Mouse (Mus musculus) MEL (cell line): ENCODE results near the gene Lama1. TPM values are rescaled to one million over a fixed set of nuclear protein-coding genes. Genes with fewer than 3 reads are reported as not detected.

Experiments
- DNase-seq: peaks from one replicate; pipeline ENCODE4 v3.0.0; 2011; ENCODE audit warnings: low read depth, low spot score
- H3K27ac ChIP-seq: 2 replicates; pipeline ENCODE4 v1.5.1; 2012; ENCODE audit warnings: low read depth, mild to moderate bottlenecking, control low read depth, low read length, moderate library complexity; ENCODE audit not compliant: control insufficient read depth
- H3K27me3 ChIP-seq, 2 experiments: fragments of 150-350 bp in 1 of 2; sonication (generic) in 1 of 2; 2 replicates each; pipeline ENCODE4 v1.6.1; 2012; ENCODE audit warnings: low read length in 2 of 2, mild to moderate bottlenecking in 2 of 2, improper control_type of control experiment in 1 of 2, moderate library complexity in 1 of 2; ENCODE audit not compliant: insufficient read depth in 2 of 2, control insufficient read depth in 1 of 2
- H3K36me3 ChIP-seq, 2 experiments: 2 replicates each; pipeline ENCODE4 v1.6.1; 2012 to 2014; ENCODE audit warnings: low read length in 2 of 2, improper control_type of control experiment in 1 of 2, inconsistent platforms in 1 of 2, mild to moderate bottlenecking in 1 of 2; ENCODE audit not compliant: insufficient read depth in 2 of 2, control insufficient read depth in 1 of 2
- H3K4me1 ChIP-seq, 2 experiments: fragments of 150-350 bp in 1 of 2; sonication (generic) in 1 of 2; 2 replicates each; pipeline ENCODE4 v1.6.1; 2012; ENCODE audit warnings: low read length in 2 of 2, improper control_type of control experiment in 1 of 2, mild to moderate bottlenecking in 1 of 2; ENCODE audit not compliant: insufficient read depth in 2 of 2, control insufficient read depth in 1 of 2
- H3K4me3 ChIP-seq, 2 experiments: fragments of 150-350 bp in 1 of 2; sonication (generic) in 1 of 2; 2 replicates each; pipeline ENCODE4 v1.5.1; 2012; ENCODE audit warnings: low read depth in 2 of 2, low read length in 2 of 2, mild to moderate bottlenecking in 2 of 2, moderate library complexity in 2 of 2, control low read depth in 1 of 2, improper control_type of control experiment in 1 of 2; ENCODE audit not compliant: control insufficient read depth in 1 of 2, insufficient read depth in 1 of 2
- H3K79me2 ChIP-seq: 2 replicates; pipeline ENCODE4 v1.6.1; 2012; ENCODE audit warnings: mild to moderate bottlenecking, low read length, moderate library complexity; ENCODE audit not compliant: control insufficient read depth, poor library complexity, insufficient read depth
- H3K9ac ChIP-seq: 2 replicates; pipeline ENCODE4 v1.6.1; 2012; ENCODE audit warnings: low read depth, mild to moderate bottlenecking, control low read depth, low read length, moderate library complexity; ENCODE audit not compliant: control insufficient read depth, poor library complexity, severe bottlenecking
- H3K9me3 ChIP-seq: fragments of 150-350 bp; sonication (generic); replicated peaks from 2 replicates; pipeline ENCODE4 v1.6.1; 2012; ENCODE audit warnings: mild to moderate bottlenecking, low read length, improper control_type of control experiment, moderate library complexity; ENCODE audit not compliant: insufficient read depth
- CTCF ChIP-seq, 3 experiments: IDR thresholded peaks in 2 of 3; conservative IDR thresholded peaks in 1 of 3; 2 replicates each; pipeline ENCODE4 v1.5.1; 2011 to 2012; ENCODE audit warnings: low read length in 3 of 3, low read depth in 2 of 3, mild to moderate bottlenecking in 2 of 3, improper control_type of control experiment in 1 of 3, inconsistent platforms in 1 of 3, mixed read lengths in 1 of 3, moderate library complexity in 1 of 3; ENCODE audit not compliant: control insufficient read depth in 1 of 3, insufficient read depth in 1 of 3, poor library complexity in 1 of 3, severe bottlenecking in 1 of 3
- ELF1 ChIP-seq: IDR thresholded peaks from 2 replicates; pipeline ENCODE4 v1.6.1; 2014; ENCODE audit warnings: low read depth, mild to moderate bottlenecking, inconsistent platforms, low read length, improper control_type of control experiment, moderate library complexity
- ETS1 ChIP-seq: IDR thresholded peaks from 2 replicates; pipeline ENCODE4 v1.6.1; 2012; ENCODE audit warnings: low read depth, mild to moderate bottlenecking, inconsistent platforms, low read length, improper control_type of control experiment, moderate library complexity
- GABPA ChIP-seq: IDR thresholded peaks from 2 replicates; pipeline ENCODE4 v1.6.1; 2012; ENCODE audit warnings: low read depth, mild to moderate bottlenecking, inconsistent platforms, low read length, improper control_type of control experiment, moderate library complexity
- MAFK ChIP-seq: IDR thresholded peaks from 2 replicates; pipeline ENCODE4 v1.6.1; 2011; ENCODE audit warnings: low read depth, mild to moderate bottlenecking, low read length, improper control_type of control experiment, borderline replicate concordance
- MAX ChIP-seq: IDR thresholded peaks from 2 replicates; pipeline ENCODE4 v1.6.1; 2011; ENCODE audit warnings: low read length, improper control_type of control experiment
- MXI1 ChIP-seq: IDR thresholded peaks from 2 replicates; pipeline ENCODE4 v1.6.1; 2011; ENCODE audit warnings: mild to moderate bottlenecking, low read depth, low read length, improper control_type of control experiment
- MYB ChIP-seq: IDR thresholded peaks from 2 replicates; pipeline ENCODE4 v1.6.1; 2011; ENCODE audit warnings: mild to moderate bottlenecking, low read depth, low read length, improper control_type of control experiment
- MYC ChIP-seq: IDR thresholded peaks from 2 replicates; pipeline ENCODE4 v1.6.1; 2011; ENCODE audit warnings: low read depth, mild to moderate bottlenecking, low read length, improper control_type of control experiment, moderate library complexity
- POLR2A ChIP-seq, 2 experiments: IDR thresholded peaks; 2 replicates each; pipeline ENCODE4 v1.6.1; 2011 to 2012; ENCODE audit warnings: low read length in 2 of 2, mild to moderate bottlenecking in 2 of 2, control low read depth in 1 of 2, improper control_type of control experiment in 1 of 2, low read depth in 1 of 2, moderate library complexity in 1 of 2; ENCODE audit not compliant: control insufficient read depth in 1 of 2, insufficient read depth in 1 of 2, poor library complexity in 1 of 2
- RAD21 ChIP-seq: IDR thresholded peaks from 2 replicates; pipeline ENCODE4 v1.6.1; 2011; ENCODE audit warnings: mild to moderate bottlenecking, low read depth, low read length, improper control_type of control experiment
- RCOR1 ChIP-seq: IDR thresholded peaks from 2 replicates; pipeline ENCODE4 v1.6.1; 2012; ENCODE audit warnings: low read depth, mild to moderate bottlenecking, inconsistent platforms, low read length, improper control_type of control experiment
- SMC3 ChIP-seq: IDR thresholded peaks from 2 replicates; pipeline ENCODE4 v1.6.1; 2011; ENCODE audit warnings: low read depth, low read length, improper control_type of control experiment
- TAL1 ChIP-seq: IDR thresholded peaks from 2 replicates; pipeline ENCODE4 v1.6.1; 2012; ENCODE audit warnings: mild to moderate bottlenecking, inconsistent platforms, low read length, moderate library complexity, mixed read lengths
- UBTF ChIP-seq: IDR thresholded peaks from 2 replicates; pipeline ENCODE4 v1.6.1; 2012; ENCODE audit warnings: low read depth, mild to moderate bottlenecking, inconsistent platforms, low read length, improper control_type of control experiment, moderate library complexity, borderline replicate concordance; ENCODE audit not compliant: insufficient read depth
- USF1 ChIP-seq: IDR thresholded peaks from 2 replicates; pipeline ENCODE4 v1.6.1; 2014; ENCODE audit warnings: low read depth, mild to moderate bottlenecking, inconsistent platforms, low read length, improper control_type of control experiment, moderate library complexity
- USF2 ChIP-seq, 2 experiments: IDR thresholded peaks; 2 replicates each; pipeline ENCODE4 v1.6.1; 2011 to 2012; ENCODE audit warnings: improper control_type of control experiment in 2 of 2, low read length in 2 of 2, borderline replicate concordance in 1 of 2, inconsistent platforms in 1 of 2, low read depth in 1 of 2, mild to moderate bottlenecking in 1 of 2; ENCODE audit not compliant: insufficient read depth in 1 of 2
- ZC3H11A ChIP-seq: IDR thresholded peaks from 2 replicates; pipeline ENCODE4 v1.6.1; 2012; ENCODE audit warnings: low read depth, mild to moderate bottlenecking, inconsistent platforms, low read length, improper control_type of control experiment
- ZMIZ1 ChIP-seq: IDR thresholded peaks from 2 replicates; pipeline ENCODE4 v1.6.1; 2012; ENCODE audit warnings: low read depth, mild to moderate bottlenecking, inconsistent platforms, low read length, improper control_type of control experiment, moderate library complexity
- ZNF384 ChIP-seq: IDR thresholded peaks from 2 replicates; pipeline ENCODE4 v1.6.1; 2012; ENCODE audit warnings: low read depth, mild to moderate bottlenecking, inconsistent platforms, low read length, improper control_type of control experiment
- polyA plus RNA-seq, 2 experiments: library from polyadenylated mRNA; stranded (reverse) in 1 of 2; unstranded in 1 of 2; fragments of >175 nt in 1 of 2; fragments of >200 nt in 1 of 2; gene quantifications; 2 replicates each; pipeline versions ENCODE4 v1.2.1 to v1.2.4; 2012; ENCODE audit warnings: low replicate concordance in 2 of 2, low read depth in 1 of 2; ENCODE audit not compliant: insufficient read length in 2 of 2, insufficient read depth in 1 of 2, missing spikeins in 1 of 2
- total RNA-seq: library from RNA; depleted of rRNA; stranded (reverse); fragments of 300-350 nt; gene quantifications from 2 replicates; pipeline ENCODE4 v1.2.3, GENCODE M21; 2012

Lama1 gene
- total and polyA plus RNA-seq, 3 experiments: not detected

GRCm38 (mm10) chr17:67836146-67836895 lies 139.3 kb downstream of the Lama1 start:
- no peak overlapping the region for H3K27ac ChIP-seq
- H3K79me2 ChIP-seq: no peaks in the 10 kb centered on the region
- TF ChIP-seq UBTF (no peak), USF1 (no peak), MYC (no peak), TAL1 (no peak), POLR2A (IDR thresholded peaks at IDR 0.05; ENCODE audit: control insufficient read depth in 1 of 2, insufficient read depth in 1 of 2, low read depth in 1 of 2, low read length in 2 of 2, poor library complexity in 1 of 2) (no peak), MXI1 (no peak), MYB (no peak), GABPA (no peak), USF2 (IDR thresholded peaks at IDR 0.05; ENCODE audit: borderline replicate concordance in 1 of 2, insufficient read depth in 1 of 2, low read depth in 1 of 2, low read length in 2 of 2) (no peak), ZMIZ1 (no peak), MAX (no peak), MAFK (no peak), RAD21 (no peak), ETS1 (no peak), ELF1 (no peak), RCOR1 (no peak)
- no peaks in the 10 kb centered on the region for H3K4me1 ChIP-seq
- no peaks in the 10 kb centered on the region for H3K27me3 ChIP-seq
- no peaks in the 10 kb centered on the region for H3K36me3 ChIP-seq
- H3K9me3 ChIP-seq: no peaks in the 10 kb centered on the region
- no peak overlapping the region for H3K9ac ChIP-seq
- no peak for DNase-seq
- no peak overlapping the region for H3K4me3 ChIP-seq

GRCm38 (mm10) chr17:67837351-67838090 lies 140.5 kb downstream of the Lama1 start:
- Histone ChIP-seq H3K4me1 (no peaks in the 10 kb centered on the region), H3K79me2 (no peaks in the 10 kb centered on the region), H3K4me3 (no peak overlapping the region), H3K27me3 (no peaks in the 10 kb centered on the region), H3K9me3 (no peaks in the 10 kb centered on the region), H3K27ac (no peak overlapping the region), H3K36me3 (no peaks in the 10 kb centered on the region), H3K9ac (no peak overlapping the region)
- TF ChIP-seq SMC3 (peak; percentile 19; the same call in 1 of the 2 replicates), RAD21 (peak; percentile 40), ZC3H11A (no peak), CTCF (IDR thresholded peaks at IDR 0.05 in 2 of 3, conservative IDR thresholded peaks at IDR 0.05 in 1 of 3; ENCODE audit: control insufficient read depth in 1 of 3, insufficient read depth in 1 of 3, low read depth in 2 of 3, low read length in 3 of 3, poor library complexity in 1 of 3, severe bottlenecking in 1 of 3) (peak; percentile 27 to 46 (median 40); a peak in 5 of 6 replicates), ZNF384 (no peak)
- DNase-seq: peak; percentile 15
